Mouse (Mus musculus) fibroblast of lung, adult 2 months (primary cell): Measurements from ENCODE around the gene Setd6.

Source experiments
- DNase-seq: peaks from one replicate; pipeline ENCODE4 v3.0.0-alpha.2; 2011; ENCODE audit warnings: low read depth

The Setd6 gene

DNA sequence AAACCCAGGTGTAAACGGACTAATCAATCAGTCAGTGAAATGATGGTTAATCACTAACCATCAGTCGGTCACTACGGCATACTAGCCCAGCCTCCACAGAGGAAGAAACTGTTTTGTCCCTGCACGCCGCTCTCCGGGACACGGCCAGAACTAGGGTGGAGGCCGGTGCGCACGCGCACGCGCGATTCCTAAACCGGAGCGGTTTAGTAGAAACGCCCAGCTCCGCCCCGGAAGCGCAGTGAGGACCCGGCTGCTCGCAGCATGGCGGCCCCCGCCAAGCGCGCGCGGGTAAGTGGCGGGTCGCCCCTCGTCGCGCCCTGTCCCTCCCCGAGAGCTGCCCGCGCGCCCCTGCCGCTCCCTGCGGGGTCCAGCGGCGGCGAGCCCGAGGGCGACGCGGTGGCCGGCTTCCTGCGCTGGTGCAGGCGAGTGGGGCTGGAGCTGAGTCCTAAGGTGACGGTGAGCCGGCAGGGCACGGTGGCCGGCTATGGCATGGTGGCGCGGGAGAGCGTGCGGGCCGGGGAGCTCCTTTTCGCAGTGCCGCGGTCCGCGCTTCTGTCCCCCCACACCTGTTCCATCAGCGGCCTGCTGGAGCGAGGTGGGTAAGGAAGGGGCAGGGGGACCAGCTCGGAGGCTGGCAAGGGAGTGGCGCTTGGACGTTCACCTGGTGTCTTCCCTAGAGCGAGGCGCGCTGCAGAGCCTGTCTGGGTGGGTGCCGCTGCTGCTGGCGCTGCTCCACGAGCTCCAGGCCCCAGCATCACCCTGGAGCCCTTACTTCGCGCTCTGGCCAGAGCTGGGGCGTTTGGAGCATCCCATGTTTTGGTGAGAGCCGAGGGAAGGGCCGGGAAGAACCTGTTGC is at the start of gene Setd6:
Gene Setd6, plus strand, starts transcription at position 206 of the 856 bp plus-strand sequence.
- DNase-seq, result no peak

DNA sequence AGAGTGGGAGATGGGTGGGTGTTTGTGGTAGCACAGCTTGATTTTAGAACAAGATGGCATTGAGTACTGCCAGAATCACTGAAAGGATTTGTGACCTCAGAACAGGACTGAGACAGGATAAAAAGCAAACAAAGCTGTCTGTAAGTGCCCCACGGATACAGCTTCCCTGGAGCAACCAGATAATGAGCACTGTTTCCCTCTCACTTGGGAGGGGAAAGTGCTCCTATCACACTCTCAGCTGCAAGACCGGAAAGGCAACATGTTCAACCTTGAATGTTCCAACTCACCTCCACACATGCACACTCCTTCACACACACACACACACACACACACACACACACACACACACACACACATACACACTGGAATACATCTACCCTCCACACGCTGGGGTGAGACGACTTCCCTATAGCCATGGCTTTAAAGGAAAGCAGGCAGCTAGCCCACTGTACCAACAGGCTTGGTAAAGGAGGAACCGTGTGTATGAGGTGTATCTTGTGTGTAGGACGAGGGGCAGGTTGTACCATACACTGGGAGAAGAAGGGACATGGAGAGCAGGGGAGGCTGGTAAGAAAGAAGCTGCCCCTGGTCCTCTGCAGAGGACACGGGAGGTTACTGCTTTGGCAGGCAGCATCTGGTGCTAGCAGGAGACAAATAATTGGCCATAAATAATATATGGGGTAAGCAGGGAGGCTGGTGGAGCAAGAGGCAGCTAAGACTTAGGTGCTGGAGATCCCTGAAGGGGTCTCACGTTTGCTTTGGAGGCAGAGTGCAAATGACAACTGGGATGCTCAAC is 47.3 kb upstream of the Setd6 start:
- DNase-seq, result no peak

- no peak for DNase-seq
These were observed 45.7 kb upstream of the Setd6 start for GRCm38 (mm10) chr8:95669967-95670366.

- no peak for DNase-seq
These were observed 43.8 kb upstream of the Setd6 start for GRCm38 (mm10) chr8:95671861-95672260.

DNA sequence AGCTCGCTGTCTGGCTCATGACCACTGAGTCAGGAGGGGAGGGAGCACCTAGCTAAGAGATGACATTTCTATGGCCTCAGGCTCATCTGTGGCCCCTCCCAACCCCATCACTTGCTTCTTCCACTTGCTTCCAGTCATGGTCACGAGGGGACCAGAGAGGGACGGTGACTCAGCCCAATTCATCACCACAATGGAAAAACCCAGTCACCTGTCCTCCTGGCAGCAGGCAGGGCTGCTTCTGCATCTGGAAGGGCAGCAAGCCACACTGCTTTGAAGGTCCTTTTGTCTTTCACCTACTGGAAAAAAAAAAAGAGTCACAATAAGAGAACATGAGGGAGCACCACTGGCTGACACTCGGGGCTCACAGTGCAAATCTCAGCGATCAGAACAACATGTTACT is 42.9 kb upstream of the Setd6 start:
- no peak for DNase-seq

DNA sequence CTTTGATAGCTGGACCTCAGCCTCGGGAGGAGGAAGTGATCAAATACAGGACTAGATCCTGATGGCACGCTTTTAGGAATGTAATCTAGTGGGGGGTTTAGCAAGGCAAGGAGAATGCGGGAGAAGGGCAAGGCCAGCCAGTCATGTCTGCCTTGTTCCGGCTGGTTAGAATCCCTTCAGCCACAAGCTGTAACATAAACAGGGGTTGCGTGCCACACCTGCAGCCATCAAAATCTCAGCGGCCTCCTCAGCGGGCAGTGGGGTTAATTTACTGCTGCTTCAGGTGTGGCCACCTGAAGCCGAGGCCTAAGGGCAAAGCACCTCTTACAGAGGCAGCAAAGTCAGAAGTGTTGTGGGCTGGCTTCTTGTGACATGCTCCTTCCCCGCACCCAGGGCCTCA is 39.0 kb upstream of the Setd6 start, which contains the start of gene Ndrg4:
Gene Ndrg4, plus strand, starts transcription at position 350 of the 400 bp plus-strand sequence.
- DNase-seq, result no peak

DNA sequence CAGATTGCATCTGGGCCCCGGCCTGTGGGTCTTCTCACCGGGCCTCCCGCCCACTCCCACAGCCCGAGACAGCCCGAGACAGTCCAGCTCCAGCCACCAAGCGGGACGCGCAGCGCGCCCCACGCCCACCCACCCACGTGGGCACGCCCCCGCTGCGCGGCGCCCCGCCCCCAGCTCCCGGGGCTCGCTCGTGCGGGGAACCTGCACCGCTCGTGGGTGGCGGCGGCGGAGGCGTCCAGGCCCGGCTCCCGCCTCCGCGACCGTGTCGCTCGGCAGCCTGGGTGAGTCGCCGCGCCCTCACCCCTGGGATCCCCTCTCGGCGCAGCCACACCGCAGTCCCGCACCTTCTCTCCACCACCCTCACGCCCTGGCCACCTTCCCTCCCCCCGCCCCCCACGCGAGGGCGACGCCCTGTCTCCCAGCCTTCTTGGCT is 38.1 kb upstream of the Setd6 start:
- no peak for DNase-seq

DNA sequence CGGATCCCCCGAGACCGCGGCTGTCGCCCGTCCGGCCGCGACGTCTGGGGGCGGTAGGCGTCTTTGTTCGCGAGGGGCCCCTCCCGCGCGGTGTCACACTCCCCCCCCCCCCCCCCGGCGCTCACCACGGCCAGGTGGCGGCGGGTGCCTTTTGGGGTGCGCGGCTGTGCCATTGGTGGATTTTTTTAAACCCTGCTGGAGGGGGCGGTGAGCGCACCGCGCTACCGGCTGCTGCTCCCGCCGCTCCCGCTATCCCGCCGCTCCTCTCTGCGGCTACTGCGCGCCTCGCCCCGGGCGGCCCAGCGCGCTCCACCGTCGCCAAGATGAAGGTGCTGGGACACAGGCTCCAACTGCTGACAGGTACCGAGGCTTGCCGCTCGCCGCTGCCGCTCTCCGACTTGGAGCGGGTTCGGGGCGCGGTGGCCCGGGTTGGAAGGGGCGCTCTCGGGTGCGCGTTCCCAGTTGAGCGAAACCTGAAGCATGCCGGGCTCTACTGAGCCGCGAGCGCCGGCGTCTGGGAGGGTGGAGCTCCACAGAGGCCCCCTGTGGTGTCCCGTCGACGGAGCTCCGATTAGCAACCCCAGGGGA is 37.6 kb upstream of the Setd6 start:
- DNase-seq, result no peak

GRCm38 (mm10) chr8:95688073-95688672 is 27.5 kb upstream of the Setd6 start:
- no peak for DNase-seq

DNA sequence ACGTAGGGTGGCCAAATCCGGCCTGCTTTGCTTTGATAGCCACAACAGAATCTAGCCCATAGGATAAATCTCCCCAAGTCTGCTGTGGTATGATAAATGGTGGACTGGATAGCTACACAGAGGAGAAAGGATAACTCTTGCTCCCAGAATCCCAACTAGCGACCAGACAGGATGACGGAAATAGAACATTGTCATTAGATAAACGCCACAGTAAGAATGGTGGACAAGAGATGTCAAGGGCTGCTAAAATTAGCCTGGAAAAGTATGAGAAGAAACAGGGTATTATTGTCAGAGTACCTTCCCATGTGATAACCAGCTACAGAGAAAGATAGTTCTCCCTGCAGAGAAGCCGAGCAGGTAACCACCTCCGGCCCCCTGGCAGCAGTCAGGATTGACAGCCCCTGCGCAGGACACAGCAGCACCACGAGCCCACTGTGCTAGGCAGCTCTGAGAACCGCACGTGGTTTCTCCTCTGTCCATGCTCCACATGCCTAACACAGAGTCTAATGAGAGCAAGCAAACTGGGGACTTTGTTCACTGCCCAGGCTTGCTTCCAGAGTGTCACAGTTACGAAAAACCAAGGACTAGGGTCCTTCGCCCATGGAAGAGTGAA is 24.6 kb upstream of the Setd6 start:
- DNase-seq, result no peak

DNA sequence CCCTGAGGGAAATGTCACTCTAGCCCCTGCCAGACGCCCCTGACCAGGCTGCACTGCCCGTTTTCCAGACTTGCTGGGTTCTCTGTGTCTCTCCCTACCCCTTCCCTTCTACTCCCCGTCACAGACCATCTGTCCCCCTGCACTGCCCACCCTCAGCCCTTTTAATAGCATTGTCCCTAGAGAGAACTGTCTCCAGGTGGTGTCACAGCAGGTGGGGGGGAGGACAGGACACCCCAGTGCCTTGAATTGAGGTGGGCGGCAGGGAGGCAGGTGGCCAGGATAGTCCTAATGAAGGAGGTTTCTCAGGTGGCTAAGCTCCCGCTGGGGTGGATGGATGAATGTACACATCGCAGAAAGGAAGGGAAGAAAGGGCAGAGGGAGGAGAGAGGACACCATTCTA is 21.1 kb upstream of the Setd6 start:
- DNase-seq, result no peak

- DNase-seq, result no peak
These were observed 19.0 kb upstream of the Setd6 start for GRCm38 (mm10) chr8:95696661-95697060.

DNA sequence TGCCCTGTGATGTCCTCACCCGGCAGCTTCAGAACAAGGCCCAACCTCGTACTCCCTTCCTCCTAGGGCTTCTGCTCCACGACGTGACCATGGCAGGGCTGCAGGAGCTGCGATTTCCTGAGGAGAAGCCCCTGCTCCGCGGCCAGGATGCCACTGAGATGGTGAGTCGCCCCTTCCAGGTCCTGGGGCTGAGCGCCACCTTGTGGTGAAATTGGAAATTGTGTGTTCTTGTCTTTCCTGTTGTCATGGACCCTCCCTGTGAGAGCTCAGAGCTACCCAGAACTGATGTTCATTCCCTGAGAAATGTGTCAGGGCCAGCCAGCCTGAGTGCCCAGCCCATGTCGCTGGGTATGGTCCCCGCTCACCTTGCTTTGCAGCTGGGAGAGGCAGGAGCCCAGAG is 18.6 kb upstream of the Setd6 start:
- DNase-seq, result no peak

DNA sequence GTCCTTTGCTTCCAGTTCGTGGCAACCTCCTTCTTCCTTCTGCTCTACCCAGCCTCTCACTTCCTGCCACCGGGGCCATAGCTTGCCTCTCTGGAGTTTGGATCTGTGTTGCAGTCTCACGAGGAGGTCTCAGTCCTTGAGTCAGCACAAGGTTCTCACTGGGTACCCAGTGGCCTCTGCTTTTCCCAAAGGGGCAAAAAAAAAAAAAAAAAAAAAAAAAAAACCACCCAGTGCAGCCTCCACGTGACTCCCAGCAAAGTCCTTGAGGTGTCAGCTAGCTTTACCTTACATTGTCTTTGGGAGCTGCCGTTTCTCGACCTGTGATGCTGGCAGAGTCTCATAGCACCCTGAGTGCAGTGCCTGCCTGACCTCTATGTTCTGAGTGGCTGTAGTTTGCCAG is 17.5 kb upstream of the Setd6 start:
- DNase-seq, result no peak

GRCm38 (mm10) chr8:95700282-95700681 is 15.4 kb upstream of the Setd6 start:
- no peak for DNase-seq

- no peak for DNase-seq
These were observed 13.9 kb upstream of the Setd6 start for GRCm38 (mm10) chr8:95701809-95702208.

DNA sequence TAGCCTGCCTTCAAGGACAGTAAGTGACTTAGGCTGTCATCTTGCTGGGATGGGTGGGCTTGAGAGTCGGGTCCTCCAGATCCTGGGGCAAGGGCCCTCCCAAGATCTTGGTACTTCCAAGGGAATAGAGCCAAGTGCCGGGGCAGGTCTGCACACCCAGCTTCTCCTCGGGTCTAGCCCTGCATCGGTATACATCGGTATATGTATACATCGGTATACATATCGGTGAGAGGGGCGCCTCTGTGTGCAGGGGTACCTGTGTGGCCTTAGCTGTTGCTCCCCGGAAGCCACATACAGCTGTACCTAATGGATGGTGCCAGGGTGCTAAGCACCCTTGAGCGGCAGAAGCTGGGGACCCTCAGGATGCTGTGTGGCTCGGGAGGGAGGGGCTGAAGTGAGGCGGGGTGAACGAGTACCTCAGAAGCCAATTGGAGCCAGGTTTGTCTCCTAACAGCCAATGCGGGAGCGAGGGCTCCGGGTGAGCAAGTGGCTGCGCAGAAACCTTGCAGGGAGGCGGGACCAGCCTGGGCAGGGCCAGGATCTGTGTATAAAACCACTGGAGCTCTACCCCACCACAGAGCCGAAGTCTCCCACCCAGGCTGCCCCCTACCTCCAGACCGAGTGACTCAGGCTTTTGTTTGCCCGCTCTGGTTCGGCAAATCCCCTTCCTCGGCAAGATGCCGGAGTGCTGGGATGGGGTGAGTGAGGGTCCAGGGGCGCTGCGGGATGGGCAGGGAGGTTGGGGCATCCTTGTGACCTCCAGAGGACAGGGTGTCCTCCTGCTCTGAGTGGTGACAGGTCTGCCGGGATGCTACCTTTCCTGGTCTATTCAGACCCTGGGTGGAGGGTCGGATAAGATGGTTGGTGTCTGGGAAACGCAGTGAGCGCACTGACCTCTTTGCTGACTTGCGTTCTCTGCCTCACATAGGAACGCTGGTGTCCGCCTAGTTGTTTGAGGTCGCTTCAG is 12.9 kb upstream of the Setd6 start:
- peak; percentile 64 for DNase-seq

DNA sequence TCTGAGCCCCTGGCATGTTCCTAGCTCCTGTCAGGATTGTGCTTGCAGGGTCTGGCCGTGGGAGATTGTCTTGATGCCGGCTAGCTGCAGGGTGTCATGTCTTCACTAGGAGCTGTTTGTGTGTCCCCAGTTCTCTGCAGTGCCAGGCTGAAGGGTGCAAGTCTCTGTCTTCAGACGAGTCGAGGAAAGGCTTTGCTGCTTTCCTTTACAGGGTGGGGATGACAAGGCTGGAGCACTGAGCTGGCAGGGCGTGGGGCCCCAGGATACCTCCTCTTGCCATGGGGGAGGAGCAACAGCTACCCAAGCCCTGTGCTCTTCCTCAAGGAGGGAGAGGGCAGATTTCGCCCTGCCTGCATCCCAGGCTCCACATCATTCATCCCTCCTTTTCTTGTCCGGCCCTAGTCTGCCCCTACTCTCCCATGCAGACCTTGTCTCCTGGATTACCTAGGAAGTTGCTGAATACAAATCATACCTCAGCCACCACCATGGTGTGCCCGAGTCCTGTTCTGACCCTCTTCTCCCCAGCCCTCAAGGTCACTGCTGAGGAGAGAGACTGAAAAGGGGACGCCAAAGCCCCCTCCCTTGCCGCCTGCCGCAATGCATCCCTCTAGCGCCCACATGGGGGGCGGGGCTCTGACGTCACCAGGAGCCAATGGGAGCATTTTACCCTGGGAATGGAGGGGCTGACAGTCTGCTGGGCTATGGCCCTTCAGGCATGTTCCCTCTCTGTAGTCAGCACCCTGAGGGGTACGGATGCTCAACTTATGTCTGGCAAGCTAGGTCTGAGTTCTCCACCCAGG is 12.0 kb upstream of the Setd6 start:
- no peak for DNase-seq

GRCm38 (mm10) chr8:95704538-95704937 is 11.1 kb upstream of the Setd6 start:
- no peak for DNase-seq

DNA sequence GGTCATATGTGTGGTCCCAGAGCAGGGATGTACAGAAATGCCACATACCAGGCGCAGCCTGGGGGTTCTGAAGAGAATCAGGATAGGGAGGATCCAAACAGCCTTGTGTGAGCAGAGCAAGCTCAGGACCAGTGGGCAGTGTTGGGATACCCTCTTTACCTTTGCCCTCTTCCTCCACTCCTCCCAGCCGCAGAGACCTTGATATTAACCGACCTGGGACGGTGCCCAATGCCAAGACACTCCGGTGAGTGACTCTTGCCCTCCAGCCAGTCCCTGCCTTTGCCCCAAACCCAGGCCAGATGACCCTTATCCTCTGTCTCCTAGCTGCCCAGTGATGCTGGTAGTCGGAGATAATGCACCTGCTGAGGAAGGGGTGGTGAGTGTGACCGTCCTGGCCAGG is 6.1 kb upstream of the Setd6 start:
- DNase-seq, result no peak
